Mouse (Mus musculus): Measurements from ENCODE around the gene Repin1.
"Not testable (repeated sequence)": the region's sequence is repeated elsewhere in the genome, so short reads cannot be mapped to it uniquely, and the experiment has no call there.

Gene Repin1

GRCm38 (mm10) chr6:48581257-48581656, 12.4 kb upstream of the Repin1 start:
- no peak for DNase-seq

- peak; percentile 50 to 69 for DNase-seq
Measured at GRCm38 (mm10) chr6:48582037-48582436, 11.6 kb upstream of the Repin1 start.

DNA sequence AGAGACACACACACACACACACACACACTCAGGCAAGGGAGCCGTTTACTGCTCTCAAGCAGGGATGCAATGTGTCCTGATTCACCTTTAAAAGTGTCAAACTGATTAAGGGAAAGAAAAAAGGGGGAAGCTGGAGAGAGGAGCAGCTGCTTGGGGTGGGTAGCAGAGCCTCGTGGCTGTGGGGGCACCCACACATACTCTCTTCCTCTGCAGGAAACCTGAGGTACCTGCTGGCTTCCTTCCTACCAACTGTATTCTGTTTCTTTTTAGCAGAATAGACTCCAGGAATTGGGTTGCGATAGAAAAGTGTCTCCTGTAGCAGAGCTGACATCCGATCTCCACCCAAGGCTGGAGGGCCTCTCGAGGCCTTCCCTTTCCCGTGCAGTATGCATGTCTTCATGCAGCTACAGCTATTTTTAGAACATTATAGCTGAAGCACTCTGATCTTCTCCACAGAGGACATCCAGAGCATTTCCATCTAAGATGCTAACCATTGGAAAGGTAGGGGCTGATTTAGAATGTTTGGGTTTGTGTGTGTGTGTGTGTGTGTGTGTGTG, 4.4 kb upstream of the Repin1 start, which contains the start of gene Gm45021:
Gene Gm45021 (plus strand): TSS at position 417 of the 557 bp plus-strand sequence.
- DNase-seq, result no peak

DNA sequence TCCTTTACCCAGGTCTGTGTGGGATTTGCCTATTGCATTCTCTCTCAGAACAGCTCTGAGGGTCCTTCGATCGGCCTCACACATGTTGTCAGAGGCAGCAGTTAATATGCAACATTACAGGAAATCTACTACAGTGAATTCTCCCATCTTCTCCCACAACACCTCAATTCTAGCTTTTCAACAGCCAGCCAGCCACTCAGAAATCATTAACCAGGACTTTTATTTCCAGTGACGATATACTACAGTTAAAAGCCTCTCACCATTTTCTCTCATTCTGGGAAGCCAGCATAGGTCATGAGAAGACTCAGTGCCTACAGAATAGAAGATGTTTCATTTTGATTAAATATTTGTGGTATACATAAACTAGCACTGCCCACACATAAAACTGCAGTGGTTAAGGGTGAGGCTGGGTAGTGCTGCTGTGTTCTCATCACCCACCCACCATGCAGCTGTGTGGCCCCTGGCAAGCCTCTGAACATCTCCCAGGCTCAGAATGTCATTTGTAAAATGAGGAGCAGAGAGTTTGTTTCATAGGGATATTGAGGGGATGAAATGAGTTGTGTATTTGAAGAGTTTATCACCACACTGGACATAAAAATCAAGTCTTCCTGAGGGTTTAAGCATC, 2.4 kb upstream of the Repin1 start:
- DNase-seq, result no peak

GRCm38 (mm10) chr6:48591871-48592270, 1.8 kb upstream of the Repin1 start:
- no peak for DNase-seq

DNA sequence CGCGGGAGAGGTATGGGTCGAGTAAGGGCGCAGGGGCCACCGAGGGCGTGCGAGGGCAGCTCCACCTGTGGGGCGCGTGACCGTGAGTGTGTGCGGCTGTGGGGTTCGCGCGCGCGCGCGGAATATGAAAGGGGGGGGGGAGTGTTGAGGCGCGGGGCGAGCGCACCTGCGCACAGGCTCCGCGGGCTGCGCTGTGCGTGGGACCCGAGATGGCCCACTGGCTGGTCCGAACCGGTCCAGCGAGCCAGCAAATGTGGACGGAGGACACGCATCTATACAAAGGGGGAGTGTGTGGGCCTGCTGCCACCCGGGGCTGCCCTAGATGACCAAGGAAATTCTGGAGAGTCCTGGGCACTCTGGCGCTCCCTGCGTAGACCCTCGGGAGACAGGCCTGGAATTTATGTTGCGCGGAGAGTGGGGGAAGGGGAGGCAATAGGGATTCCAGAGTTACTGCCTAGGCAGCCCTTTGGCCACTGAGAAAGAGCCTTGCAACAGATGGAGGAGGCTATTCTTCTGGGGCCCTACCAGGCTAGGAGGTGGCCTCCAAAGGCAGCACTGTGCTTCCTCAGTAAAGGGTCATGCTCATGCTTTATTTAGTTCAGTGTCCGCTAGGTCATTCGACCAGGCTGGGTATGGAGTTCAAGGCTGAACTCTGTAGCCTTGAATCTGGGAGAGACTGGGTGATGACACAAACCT, 508 bp downstream of the Repin1 start:
- peak in 1 of 2 experiments; percentile 68 for DNase-seq

- DNase-seq, result peak; percentile 40 to 49
Measured at GRCm38 (mm10) chr6:48595278-48595677, 1.6 kb downstream of the Repin1 start.

DNA sequence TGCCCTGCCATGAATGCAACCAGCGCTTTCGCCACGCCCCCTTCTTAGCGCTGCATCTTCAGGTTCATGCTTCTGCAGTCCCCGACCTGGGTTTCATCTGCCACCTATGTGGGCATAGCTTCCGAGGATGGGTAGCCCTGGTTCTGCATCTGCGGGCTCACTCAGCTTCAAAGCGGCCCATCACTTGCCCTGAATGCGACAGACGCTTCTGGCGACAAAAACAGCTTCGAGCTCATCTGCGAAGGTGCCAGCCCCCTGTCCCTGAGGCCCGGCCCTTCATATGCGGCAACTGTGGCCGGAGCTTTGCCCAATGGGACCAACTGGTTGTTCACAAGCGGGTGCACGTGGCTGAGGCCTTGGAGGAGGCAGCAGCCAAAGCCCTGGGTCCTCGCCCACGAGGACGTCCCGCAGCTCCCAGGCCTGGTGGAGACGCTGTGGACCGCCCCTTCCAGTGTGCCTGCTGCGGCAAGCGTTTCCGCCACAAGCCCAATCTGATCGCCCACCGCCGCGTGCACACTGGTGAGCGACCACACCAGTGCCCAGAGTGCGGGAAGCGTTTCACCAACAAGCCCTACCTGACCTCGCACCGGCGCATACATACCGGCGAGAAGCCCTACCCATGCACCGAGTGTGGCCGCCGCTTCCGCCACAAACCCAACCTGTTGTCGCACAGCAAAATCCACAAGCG, 3.0 kb downstream of the Repin1 start:
- no peak for DNase-seq

DNA sequence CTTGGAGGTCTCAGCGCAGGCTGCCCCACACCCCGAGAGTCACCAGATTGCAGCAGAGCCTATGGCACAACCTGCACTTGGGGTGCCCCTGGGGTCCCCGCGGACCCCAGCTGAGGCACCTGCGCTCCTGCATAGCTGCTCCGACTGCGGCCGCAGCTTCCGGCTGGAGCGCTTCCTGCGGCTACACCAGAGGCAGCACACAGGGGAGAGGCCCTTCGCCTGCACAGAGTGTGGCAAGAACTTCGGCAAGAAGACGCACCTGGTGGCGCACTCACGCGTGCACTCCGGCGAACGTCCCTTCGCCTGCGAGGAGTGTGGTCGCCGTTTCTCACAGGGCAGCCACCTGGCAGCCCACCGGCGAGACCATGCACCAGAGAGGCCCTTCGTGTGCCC, 3.5 kb downstream of the Repin1 start:
- DNase-seq, result no peak

DNA sequence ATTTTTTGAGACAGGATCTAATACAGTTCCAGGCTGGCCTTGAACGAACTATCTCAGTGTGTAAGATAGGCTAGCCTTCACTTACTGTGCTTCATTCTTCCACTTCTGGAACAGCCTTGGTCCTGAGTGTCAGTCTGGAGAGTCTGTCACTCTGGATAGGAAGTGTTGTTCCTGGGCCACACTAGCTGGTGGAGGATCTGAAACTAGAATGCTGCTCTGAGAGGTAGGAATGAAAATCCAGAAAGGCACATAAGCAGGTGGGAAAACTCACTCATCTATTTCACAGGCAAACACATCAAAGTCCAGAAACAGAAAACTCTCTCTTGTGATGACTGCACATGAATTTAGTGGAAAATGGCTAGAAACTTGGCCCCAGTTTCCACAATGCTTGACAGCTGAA, 6.9 kb downstream of the Repin1 start:
- DNase-seq, result no peak

GRCm38 (mm10) chr6:48601271-48602079, 7.8 kb downstream of the Repin1 start, which contains the start of gene Zfp775:
TSS of gene Zfp775 (plus strand) at chr6:48602063.
- peak; percentile 98 for DNase-seq

DNA sequence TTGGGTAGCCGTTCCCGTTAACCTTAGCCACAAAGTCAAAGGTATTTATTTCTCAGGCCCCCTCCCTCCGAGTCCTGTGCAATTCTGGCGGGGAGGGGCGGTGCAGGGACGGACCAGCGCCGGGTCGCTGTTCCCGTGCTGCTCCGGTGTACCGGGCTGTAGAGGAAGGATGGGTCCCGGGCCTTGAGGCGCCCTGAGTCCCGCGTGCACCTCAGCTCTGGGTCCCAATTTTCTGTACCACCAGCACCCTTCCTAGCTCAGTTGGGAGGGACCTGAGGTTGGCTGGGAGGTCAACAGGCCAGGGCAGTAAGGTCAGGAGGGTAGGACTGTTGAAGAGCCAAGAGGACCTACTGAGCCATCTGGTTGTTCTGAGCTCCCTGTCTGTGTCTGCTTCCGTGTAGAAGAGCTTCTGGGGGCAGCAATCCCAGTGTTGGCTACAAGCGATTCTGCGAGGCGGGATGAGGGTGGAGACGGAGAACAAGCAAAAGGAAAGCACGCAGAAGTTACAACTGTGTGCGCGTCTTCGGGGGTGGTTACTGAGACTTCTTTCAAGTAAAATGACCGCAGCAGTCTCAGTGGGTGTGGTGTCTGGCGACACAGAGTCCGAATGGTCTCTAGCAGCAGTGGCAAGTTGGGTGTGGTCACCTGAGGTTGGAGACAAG, 8.5 kb downstream of the Repin1 start:
- DNase-seq, result peak in 1 of 2 experiments; percentile 56

GRCm38 (mm10) chr6:48608124-48608523, 14.4 kb downstream of the Repin1 start:
- no peak for DNase-seq

DNA sequence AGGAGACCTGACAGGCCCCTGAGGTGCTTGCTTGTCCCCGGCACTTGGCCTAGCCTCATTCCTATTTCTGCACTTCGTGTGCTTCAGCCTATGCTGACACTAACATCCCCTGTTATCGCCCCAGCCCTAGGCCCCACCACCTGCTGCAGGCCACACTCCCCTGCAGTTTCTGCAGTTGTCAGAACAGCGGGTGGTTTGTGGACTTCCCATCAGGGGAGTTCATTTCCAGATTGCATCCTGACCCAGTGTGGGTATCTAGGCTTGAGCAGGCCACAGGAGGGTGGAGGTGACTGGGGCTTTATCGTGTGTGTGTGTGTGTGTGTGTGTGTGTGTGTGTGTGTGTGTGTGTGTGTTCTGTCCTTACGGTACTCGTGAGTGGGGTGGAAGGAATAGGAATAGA, 15.8 kb downstream of the Repin1 start:
- DNase-seq, result peak in 1 of 2 experiments; percentile 35

GRCm38 (mm10) chr6:48610657-48611056, 17.0 kb downstream of the Repin1 start:
- no peak for DNase-seq

DNA sequence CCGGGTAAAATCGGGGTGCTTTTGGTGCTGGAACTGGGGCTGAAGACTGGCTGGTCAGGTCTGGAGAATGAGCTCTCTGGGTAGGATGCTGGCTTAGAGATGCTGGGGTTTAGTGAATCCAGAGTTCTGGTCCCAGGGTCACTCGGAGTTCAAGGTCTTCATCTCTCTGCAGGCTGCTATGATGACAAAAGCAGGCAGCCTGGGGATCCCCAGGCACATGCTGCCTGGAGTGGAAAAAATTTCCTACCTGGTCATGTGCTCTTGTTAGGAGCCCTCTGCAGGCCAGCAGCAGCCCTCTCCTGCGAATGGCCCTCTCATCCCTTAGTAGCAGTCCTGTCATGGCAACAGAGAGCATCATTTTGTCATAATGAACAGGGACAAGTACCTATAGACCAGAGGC, 19.8 kb downstream of the Repin1 start:
- no peak for DNase-seq

- no peak for DNase-seq
Measured at GRCm38 (mm10) chr6:48614756-48615155, 21.1 kb downstream of the Repin1 start.

- DNase-seq, result no peak
Measured at GRCm38 (mm10) chr6:48620031-48620430, 26.3 kb downstream of the Repin1 start.

DNA sequence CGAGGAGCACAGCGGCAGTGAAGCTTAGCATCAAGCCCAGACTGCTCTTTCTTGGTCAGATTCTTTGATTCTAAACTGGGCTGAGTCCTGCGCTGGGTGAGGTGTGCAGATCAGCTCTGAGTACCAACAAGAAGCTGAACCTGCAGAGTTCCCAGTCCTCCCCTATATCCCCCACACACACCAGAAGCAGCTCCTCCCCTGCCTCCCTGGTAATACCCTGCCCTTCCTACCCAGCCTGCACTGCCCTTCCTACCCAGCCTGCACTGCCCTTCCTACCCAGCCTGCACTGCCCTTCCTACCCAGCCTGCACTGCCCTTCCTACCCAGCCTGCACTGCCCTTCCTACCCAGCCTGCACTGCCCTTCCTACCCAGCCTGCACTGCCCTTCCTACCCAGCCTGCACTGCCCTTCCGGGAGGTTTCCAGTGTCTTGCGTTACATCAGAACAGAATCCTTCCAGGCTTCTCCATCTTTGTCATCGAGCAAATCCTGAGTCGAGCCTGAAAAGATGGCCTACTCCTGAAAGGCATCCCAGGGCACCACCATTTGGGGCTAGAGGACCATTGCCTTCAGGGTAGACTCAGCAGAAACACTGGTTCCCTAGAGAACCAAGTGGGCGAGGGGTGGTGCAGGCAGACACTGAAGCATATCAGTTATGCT, 28.6 kb downstream of the Repin1 start:
- DNase-seq, result not testable (repeated sequence)

DNA sequence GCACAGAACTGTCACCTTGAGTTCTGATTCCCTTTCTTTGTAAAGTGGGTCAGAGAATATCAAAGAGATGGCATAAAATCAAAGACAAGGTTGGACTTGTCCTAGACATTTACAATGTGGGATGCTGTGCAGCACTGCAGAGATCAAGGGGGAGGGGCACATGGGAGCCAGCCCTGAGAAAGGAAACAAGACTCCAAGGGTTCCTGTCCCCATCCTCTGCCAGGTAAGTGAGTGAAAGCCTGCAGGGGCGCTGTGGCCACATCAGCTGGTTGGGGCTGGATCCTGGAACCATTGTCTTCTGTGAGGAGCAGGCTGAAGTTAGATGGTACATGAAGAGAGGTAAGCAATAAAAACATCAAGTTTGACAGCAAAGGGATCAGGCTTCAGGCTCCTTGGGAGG, 29.8 kb downstream of the Repin1 start:
- DNase-seq, result no peak

- no peak for DNase-seq
Measured at GRCm38 (mm10) chr6:48626464-48626863, 32.8 kb downstream of the Repin1 start, which contains the start of gene AI854703. TSS of gene AI854703 (plus strand) at chr6:48626764.
